Mouse (Mus musculus): ENCODE data around the gene Ubqln2. TPM values are rescaled to one million over a fixed set of nuclear protein-coding genes. Genes with fewer than 3 reads are reported as not detected.

The Ubqln2 gene
- 15.9 TPM for polyA plus RNA-seq (2014; fragmentation: Illumina TruSeq; extraction: RNeasy Lipid Tissue Mini Kit (QIAGEN cat#74804); ENCODE audit: insufficient read depth, low read depth, low replicate concordance)

DNA sequence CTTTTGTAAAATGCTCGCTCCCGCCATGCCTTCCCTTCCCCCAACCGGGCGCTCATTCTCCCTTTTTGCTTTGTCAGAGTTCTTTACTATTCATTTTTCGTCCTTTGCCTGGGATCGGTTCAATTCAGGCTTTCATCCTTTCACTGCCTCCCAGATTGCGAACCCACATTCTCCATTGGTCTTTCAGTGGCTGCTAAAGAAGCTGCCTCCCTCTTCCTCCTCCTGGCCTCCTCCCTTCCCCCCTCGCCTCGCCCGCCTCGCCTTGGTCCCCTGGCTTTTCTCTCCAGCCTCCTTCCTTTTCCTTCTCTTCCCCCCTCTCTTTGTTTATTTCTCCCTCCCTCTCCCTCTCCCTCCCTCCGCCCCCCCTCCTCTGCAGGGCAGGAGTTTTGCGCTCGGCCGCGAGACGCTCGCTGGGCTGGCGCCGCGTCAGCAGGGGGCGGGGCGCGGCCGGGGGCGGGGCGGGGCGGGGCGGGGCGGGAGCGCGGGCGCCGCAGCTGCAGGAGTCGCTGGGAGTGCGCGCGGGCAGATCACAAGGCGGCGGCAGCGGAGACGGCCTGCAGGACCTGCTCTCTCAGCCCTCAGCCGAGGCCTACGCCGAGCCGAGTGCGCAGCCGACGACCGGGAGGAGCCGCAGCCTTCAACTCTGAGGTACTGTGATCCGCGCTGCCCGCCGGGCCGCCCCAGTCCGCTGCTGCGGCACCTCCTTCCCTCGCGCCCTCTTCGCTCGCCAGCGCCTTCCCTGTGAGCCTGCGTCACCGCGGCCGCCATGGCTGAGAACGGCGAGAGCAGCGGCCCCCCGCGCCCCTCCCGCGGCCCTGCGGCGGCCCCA lies at the start of gene Ubqln2:
Gene Ubqln2 (plus strand): TSS at position 540 of the 829 bp plus-strand sequence.

Other genes with a start within 250 kb of the Ubqln2 start
- gene Cypt3, start 60.4 kb downstream of the Ubqln2 start, polyA plus RNA-seq (2014; fragmentation: Illumina TruSeq; extraction: RNeasy Lipid Tissue Mini Kit (QIAGEN cat#74804); ENCODE audit: insufficient read depth, low read depth, low replicate concordance): not detected
- gene Kctd12b, start 198.2 kb downstream of the Ubqln2 start, polyA plus RNA-seq (2014; fragmentation: Illumina TruSeq; extraction: RNeasy Lipid Tissue Mini Kit (QIAGEN cat#74804); ENCODE audit: insufficient read depth, low read depth, low replicate concordance): 3.7 TPM
- 54.8 TPM for gene Nbdy, start 225.4 kb downstream of the Ubqln2 start, polyA plus RNA-seq (2014; fragmentation: Illumina TruSeq; extraction: RNeasy Lipid Tissue Mini Kit (QIAGEN cat#74804); ENCODE audit: insufficient read depth, low read depth, low replicate concordance)

Measured in lung, adult 10 weeks (tissue).